In genomic region chr5:145139571-145140519, GRCm38 (mm10) we compare ENCODE assay signal across 8 mouse cellular contexts. TPM values are rescaled to one million over a fixed set of nuclear protein-coding genes. Genes with fewer than 3 reads are reported as not detected.
DNase-seq lines count a peak whose midpoint lies in the region; ATAC-seq and TF ChIP-seq lines count a peak whose summit lies in the region.

TSS of gene Pdap1 (minus strand) at chr5:145140238.
TSS of gene Bud31 (plus strand) at chr5:145140362.

- peak; percentile 61; the same call in 1 of the 2 replicates for TF ChIP-seq POLR2A in liver, adult 2 months (IDR thresholded peaks at IDR 0.05; ENCODE audit: extremely low read depth, insufficient read depth, low read length)
- peak; percentile 64 for TF ChIP-seq POLR2A in myocyte (IDR thresholded peaks at IDR 0.05; ENCODE audit: insufficient read length, low read depth)

- peak within 1 kb of the TSS; percentile 78 for H3K4me3 ChIP-seq in heart, embryonic 11.5 days (ENCODE audit: low read depth, low read length)
- peak within 1 kb of the TSS; percentile 92 for H3K4me3 ChIP-seq in kidney, embryonic 16.5 days (ENCODE audit: low read length)
- peak within 1 kb of the TSS; percentile 89 for H3K4me3 ChIP-seq in liver, adult 2 months (ENCODE audit: insufficient read depth, low read depth, low read length)
- peak within 1 kb of the TSS; percentile 94 for H3K4me3 ChIP-seq in myocyte

- peaks cover 23% of the 10 kb centered on the region for H3K36me3 ChIP-seq in heart, embryonic 11.5 days (ENCODE audit: control insufficient read depth, insufficient read depth, low read length)
- peaks cover 48% of the 10 kb centered on the region for H3K36me3 ChIP-seq in kidney, embryonic 16.5 days (ENCODE audit: insufficient read depth, low read length)
- peaks cover 29% of the 10 kb centered on the region for H3K36me3 ChIP-seq in liver, adult 2 months (ENCODE audit: control insufficient read depth, insufficient read depth, low read length)
- H3K36me3 ChIP-seq in myocyte (ENCODE audit: control insufficient read depth, insufficient read depth): peaks cover 33% of the 10 kb centered on the region
- H3K36me3 ChIP-seq in splenic B cell, adult 2 months (ENCODE audit: control insufficient read depth, insufficient read depth, low read length, poor library complexity, severe bottlenecking): peaks cover 6% of the 10 kb centered on the region; the same call in 1 of the 2 replicates

- DNase-seq in B cell, adult 2 months: peak; percentile 96
- peak; percentile 97 for DNase-seq in brain, adult 2 months (ENCODE audit: low read depth, low spot score)
- peak; percentile 80 for DNase-seq in liver, adult 2 months (ENCODE audit: extremely low read depth, low read depth, low spot score)
- peak; percentile 95 for DNase-seq in splenic B cell, adult 2 months (ENCODE audit: low read depth, low spot score)

- peaks cover 14% of the 10 kb centered on the region for H3K4me1 ChIP-seq in heart, embryonic 11.5 days (ENCODE audit: control insufficient read depth, insufficient read depth, low read length)
- peaks cover 21% of the 10 kb centered on the region for H3K4me1 ChIP-seq in kidney, embryonic 16.5 days (ENCODE audit: insufficient read depth, low read length)
- H3K4me1 ChIP-seq in liver, adult 2 months (ENCODE audit: control insufficient read depth, insufficient read depth, low read length): peaks cover 6% of the 10 kb centered on the region

- H3K27ac ChIP-seq in heart, embryonic 11.5 days (ENCODE audit: low read depth, low read length): peak within 1 kb of the TSS; percentile 91
- H3K27ac ChIP-seq in kidney, embryonic 16.5 days (ENCODE audit: low read length): peak within 1 kb of the TSS; percentile 91
- peak within 1 kb of the TSS; percentile 99 for H3K27ac ChIP-seq in liver, adult 2 months (replicated peaks; ENCODE audit: insufficient read depth, low read depth, low read length)

- under 1% methylated on average over 77 of the region's 84 CpGs for WGBS in heart, embryonic 11.5 days (ENCODE audit: insufficient replicate concordance)
- under 1% methylated on average over 84 of the region's 84 CpGs for WGBS in kidney, embryonic 16.5 days
- 2% methylated on average over 84 of the region's 84 CpGs for WGBS in liver, adult 2 months

- ATAC-seq in erythroblast, adult 5-6 weeks (replicated peaks; ENCODE audit: low FRiP score, poor library complexity, severe bottlenecking): peak; percentile 88
- ATAC-seq in heart, embryonic 11.5 days (replicated peaks; ENCODE audit: insufficient number of reproducible peaks, low FRiP score, low TSS enrichment): peak; percentile 92
- ATAC-seq in kidney, embryonic 16.5 days (ENCODE audit: low FRiP score, low TSS enrichment): peak; percentile 94

- peak within 1 kb of the TSS; percentile 68 for H3ac ChIP-seq in myocyte (ENCODE audit: control insufficient read depth, insufficient read length)

- H3K9ac ChIP-seq in heart, embryonic 11.5 days (ENCODE audit: low read depth, low read length): peak within 1 kb of the TSS; percentile 95
- peak within 1 kb of the TSS; percentile 92 for H3K9ac ChIP-seq in kidney, embryonic 16.5 days (replicated peaks; ENCODE audit: low read length)
- peak within 1 kb of the TSS; percentile 92 for H3K9ac ChIP-seq in liver, adult 2 months (ENCODE audit: low read depth, low read length)

- peak within 1 kb of the TSS; percentile 91 for H3K4me2 ChIP-seq in heart, embryonic 11.5 days
- H3K4me2 ChIP-seq in kidney, embryonic 16.5 days (replicated peaks; ENCODE audit: low read depth, low read length): peak within 1 kb of the TSS; percentile 88
- peak within 1 kb of the TSS; percentile 85 for H3K4me2 ChIP-seq in myocyte (ENCODE audit: low read depth)

- H3K79me2 ChIP-seq in liver, adult 2 months (ENCODE audit: control insufficient read depth, insufficient read depth, low read length): peaks cover 15% of the 10 kb centered on the region; the same call in 1 of the 2 replicates
- H3K79me2 ChIP-seq in myocyte (ENCODE audit: control insufficient read depth, insufficient read depth): peaks cover 68% of the 10 kb centered on the region

- no peaks in the 10 kb centered on the region for H3K27me3 ChIP-seq in heart, embryonic 11.5 days (ENCODE audit: control insufficient read depth, insufficient read depth, low read length)
- H3K27me3 ChIP-seq in kidney, embryonic 16.5 days (ENCODE audit: insufficient read depth, low read length): no peaks in the 10 kb centered on the region
- no peaks in the 10 kb centered on the region for H3K27me3 ChIP-seq in liver, adult 2 months (ENCODE audit: control insufficient read depth, insufficient read depth, low read length)
- H3K27me3 ChIP-seq in myocyte (ENCODE audit: control insufficient read depth, insufficient read depth, insufficient read length): no peaks in the 10 kb centered on the region
- H3K27me3 ChIP-seq in splenic B cell, adult 2 months (ENCODE audit: control insufficient read depth, insufficient read depth, low read length, poor library complexity, severe bottlenecking): no peaks in the 10 kb centered on the region

- no peak for TF ChIP-seq CTCF in liver, adult 2 months (IDR thresholded peaks at IDR 0.05; ENCODE audit: low read depth, low read length)

- no peaks in the 10 kb centered on the region for H3K9me3 ChIP-seq in heart, embryonic 11.5 days (replicated peaks; ENCODE audit: control insufficient read depth, low read length)
- H3K9me3 ChIP-seq in kidney, embryonic 16.5 days (ENCODE audit: low read length): no peaks in the 10 kb centered on the region

TF ChIP-seq in myocyte, 11 proteins besides CTCF, POLR2A, EP300 and RAD21:
- no peak for TF ChIP-seq TCF12 (IDR thresholded peaks at IDR 0.05; ENCODE audit: insufficient read depth, poor library complexity, severe bottlenecking)
- peak; percentile 83 for TF ChIP-seq POLR2AphosphoS2 (IDR thresholded peaks at IDR 0.05; ENCODE audit: insufficient read length, low read depth)
- TF ChIP-seq CEBPB (IDR thresholded peaks at IDR 0.05; ENCODE audit: insufficient read depth, poor library complexity, severe bottlenecking): peak; percentile 94
- TF ChIP-seq E2F4 (IDR thresholded peaks at IDR 0.05; ENCODE audit: insufficient read depth): no peak
- TF ChIP-seq MAX (IDR thresholded peaks at IDR 0.05; ENCODE audit: low read depth): peak; percentile 99

RNA-seq across cellular contexts. Expression of gene Pdap1, which starts in this region (rescaled TPM):
- total RNA-seq in erythroblast, adult 5-6 weeks (2015; ENCODE audit: low replicate concordance): 12.3 and 14.2 TPM in 2 replicates
- 23.2 and 50.9 TPM in 2 replicates for total RNA-seq in erythroblast, adult 5-6 weeks (2017; ENCODE audit: low replicate concordance)
- 76.5 and 92.4 TPM in 2 replicates for polyA plus RNA-seq in heart, embryonic 11.5 days (2014; fragmentation: Nextera tagmentation; extraction: Ambion mirVana)
- 77.0 and 93.6 TPM in 2 replicates for polyA plus RNA-seq in kidney, embryonic 16.5 days (2015; fragmentation: Nextera tagmentation; extraction: Ambion mirVana)
- total RNA-seq in liver, adult 2 months (2014; rRNA removed): 12.6 and 16.1 TPM in 2 replicates
- 16.9 and 19.7 TPM in 2 replicates for polyA plus RNA-seq in liver, adult 2 months (2012; rRNA removed)
- polyA plus RNA-seq in myocyte (2012; fragmentation: generic; extraction: Trizol): 98.9 TPM

RNA-seq across cellular contexts. Expression of gene Bud31, which starts in this region (rescaled TPM):
- total RNA-seq in erythroblast, adult 5-6 weeks (2015; ENCODE audit: low replicate concordance): 113 and 149 TPM in 2 replicates
- 170 and 223 TPM in 2 replicates for total RNA-seq in erythroblast, adult 5-6 weeks (2017; ENCODE audit: low replicate concordance)
- polyA plus RNA-seq in heart, embryonic 11.5 days (2014; fragmentation: Nextera tagmentation; extraction: Ambion mirVana): 172 and 179 TPM in 2 replicates
- polyA plus RNA-seq in kidney, embryonic 16.5 days (2015; fragmentation: Nextera tagmentation; extraction: Ambion mirVana): 186 TPM in 2 replicates
- 57.9 and 66.4 TPM in 2 replicates for total RNA-seq in liver, adult 2 months (2014; rRNA removed)
- 45.5 and 45.7 TPM in 2 replicates for polyA plus RNA-seq in liver, adult 2 months (2012; rRNA removed)
- 130 TPM for polyA plus RNA-seq in myocyte (2012; fragmentation: generic; extraction: Trizol)

Comparison
In these comparisons a context has a peak if more than half of its experiments do, and no peak if none do; other contexts are left out.
1. Peak in every context shown above with its lines: DNase-seq, ATAC-seq, H3K4me3 ChIP-seq and H3K27ac ChIP-seq.